Mouse (Mus musculus): ENCODE data around the gene Celf2.

DNA sequence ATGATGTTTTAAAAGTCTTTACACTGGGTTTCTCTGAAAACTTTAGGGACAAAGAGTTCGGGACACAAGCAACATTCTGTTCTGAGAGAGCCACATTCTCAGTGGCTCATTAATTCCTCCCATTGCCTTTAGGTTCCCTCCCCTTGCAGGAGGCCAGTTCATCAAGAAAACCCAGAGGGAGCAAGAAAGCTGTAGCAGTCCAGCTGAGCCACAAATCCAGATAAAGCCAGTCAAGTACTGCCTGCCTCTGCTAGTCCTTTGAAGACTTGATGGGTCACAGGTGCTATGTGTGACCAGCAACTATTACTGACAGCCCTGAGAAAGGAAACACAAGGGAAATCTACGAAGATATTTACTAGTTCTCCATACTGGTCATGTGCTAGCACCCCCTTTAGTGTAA lies 681.8 kb downstream of the Celf2 start:
- no peak for TF ChIP-seq CTCF (IDR thresholded peaks at IDR 0.05; ENCODE audit: control insufficient read depth, insufficient read depth, insufficient replicate concordance, low read depth, low read length)
- no peak for TF ChIP-seq POLR2A (IDR thresholded peaks at IDR 0.05; ENCODE audit: control insufficient read depth, low read depth, low read length)
